Mouse (Mus musculus) olfactory bulb, adult 2 months (tissue): Measurements from ENCODE around the gene Gm49361.

Experiments used
- CTCF ChIP-seq: fragments of 200-500 bp; IDR thresholded peaks from 2 replicates; pipeline ENCODE4 v1.5.1; 2012; ENCODE audit warnings: low read depth, mild to moderate bottlenecking, low read length, moderate library complexity; ENCODE audit not compliant: insufficient read depth
- POLR2A ChIP-seq: fragments of 200-500 bp; IDR thresholded peaks from 2 replicates; pipeline ENCODE4 v1.6.1; 2012; ENCODE audit warnings: mild to moderate bottlenecking, low read depth, low read length, moderate library complexity; ENCODE audit not compliant: insufficient read depth

DNA sequence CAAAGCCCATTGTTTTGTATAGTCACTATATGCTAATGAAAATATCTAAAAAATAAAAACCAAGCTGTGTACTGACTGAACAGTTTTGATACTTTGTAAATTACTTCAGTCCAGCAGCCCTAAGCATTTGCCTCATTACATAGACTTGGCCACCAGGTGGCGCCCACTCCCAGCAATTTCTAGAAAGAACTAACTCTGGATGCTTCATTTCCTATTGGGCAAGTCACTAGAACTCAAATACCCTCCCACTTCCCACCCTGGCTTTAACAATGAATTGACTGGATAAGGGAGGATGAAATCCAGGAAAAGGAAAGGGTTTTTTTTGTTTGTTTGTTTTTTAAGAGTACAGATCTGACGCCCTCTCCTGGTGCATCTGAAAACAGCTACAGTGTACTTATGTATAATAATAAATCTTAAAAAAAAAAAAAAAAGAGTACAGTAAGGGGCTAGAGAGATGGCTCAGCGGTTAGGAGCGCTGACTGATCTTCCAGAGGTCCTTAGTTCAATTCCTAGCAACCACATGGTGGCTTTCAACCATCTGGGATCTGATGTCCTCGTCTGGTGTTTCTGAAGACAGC, 65.9 kb downstream of the Gm49361 start:
- no peak for TF ChIP-seq POLR2A
- TF ChIP-seq CTCF, result no peak
